Mouse (Mus musculus) right cerebral cortex, postnatal 14 days (tissue): ENCODE data around the gene Usp39.

ENCODE experiments used
- DNase-seq: peaks from one replicate; pipeline ENCODE4 v3.0.0; 2022

Gene Usp39

GRCm38 (mm10) chr6:72345074-72345567 lies at the start of gene Usp39:
Gene Usp39, minus strand, starts transcription at chr6:72345184.
- DNase-seq = peak; percentile 93

GRCm38 (mm10) chr6:72392341-72392740 lies 47.4 kb upstream of the Usp39 start:
- DNase-seq = no peak

GRCm38 (mm10) chr6:72390795-72391521 lies 46.0 kb upstream of the Usp39 start:
- no peak for DNase-seq

GRCm38 (mm10) chr6:72389941-72390771 lies 45.2 kb upstream of the Usp39 start, which contains the start of gene Vamp8:
Gene Vamp8, minus strand, starts transcription at chr6:72390703.
- peak; percentile 40 for DNase-seq

- DNase-seq = no peak
Measured at GRCm38 (mm10) chr6:72389471-72389940, 44.5 kb upstream of the Usp39 start.

GRCm38 (mm10) chr6:72388791-72389329 lies 43.9 kb upstream of the Usp39 start:
- no peak for DNase-seq

GRCm38 (mm10) chr6:72388266-72388665 lies 43.3 kb upstream of the Usp39 start:
- no peak for DNase-seq

GRCm38 (mm10) chr6:72387816-72388215 lies 42.8 kb upstream of the Usp39 start:
- DNase-seq = no peak

- DNase-seq = no peak
Measured at GRCm38 (mm10) chr6:72386561-72386960, 41.6 kb upstream of the Usp39 start.

GRCm38 (mm10) chr6:72385258-72385657 lies 40.3 kb upstream of the Usp39 start:
- no peak for DNase-seq

- DNase-seq = no peak
Measured at GRCm38 (mm10) chr6:72383952-72384351, 39.0 kb upstream of the Usp39 start.

GRCm38 (mm10) chr6:72383142-72383820 lies 38.3 kb upstream of the Usp39 start:
- no peak for DNase-seq

- DNase-seq = no peak
Measured at GRCm38 (mm10) chr6:72382494-72382893, 37.5 kb upstream of the Usp39 start.

GRCm38 (mm10) chr6:72380131-72380770 lies 35.3 kb upstream of the Usp39 start, which contains the start of gene Vamp5:
Gene Vamp5, minus strand, starts transcription at chr6:72380468.
- DNase-seq = peak; percentile 47

- DNase-seq = no peak
Measured at GRCm38 (mm10) chr6:72379377-72380130, 34.6 kb upstream of the Usp39 start.

- DNase-seq = no peak
Measured at GRCm38 (mm10) chr6:72378510-72379234, 33.7 kb upstream of the Usp39 start.

- no peak for DNase-seq
Measured at GRCm38 (mm10) chr6:72374820-72375563, 30.0 kb upstream of the Usp39 start.

- no peak for DNase-seq
Measured at GRCm38 (mm10) chr6:72374206-72374605, 29.2 kb upstream of the Usp39 start.

- no peak for DNase-seq
Measured at GRCm38 (mm10) chr6:72373184-72373583, 28.2 kb upstream of the Usp39 start.

- DNase-seq = no peak
Measured at GRCm38 (mm10) chr6:72371571-72371970, 26.6 kb upstream of the Usp39 start.
